Mouse (Mus musculus): Measurements from ENCODE around the gene Zfp952. TPM values are rescaled to one million over a fixed set of nuclear protein-coding genes. Genes with fewer than 3 reads are reported as not detected.

Gene Zfp952
- 10 to 100 TPM; 15.0 to 15.1 TPM for polyA plus RNA-seq (2017; shearing (Covaris generic))

DNA sequence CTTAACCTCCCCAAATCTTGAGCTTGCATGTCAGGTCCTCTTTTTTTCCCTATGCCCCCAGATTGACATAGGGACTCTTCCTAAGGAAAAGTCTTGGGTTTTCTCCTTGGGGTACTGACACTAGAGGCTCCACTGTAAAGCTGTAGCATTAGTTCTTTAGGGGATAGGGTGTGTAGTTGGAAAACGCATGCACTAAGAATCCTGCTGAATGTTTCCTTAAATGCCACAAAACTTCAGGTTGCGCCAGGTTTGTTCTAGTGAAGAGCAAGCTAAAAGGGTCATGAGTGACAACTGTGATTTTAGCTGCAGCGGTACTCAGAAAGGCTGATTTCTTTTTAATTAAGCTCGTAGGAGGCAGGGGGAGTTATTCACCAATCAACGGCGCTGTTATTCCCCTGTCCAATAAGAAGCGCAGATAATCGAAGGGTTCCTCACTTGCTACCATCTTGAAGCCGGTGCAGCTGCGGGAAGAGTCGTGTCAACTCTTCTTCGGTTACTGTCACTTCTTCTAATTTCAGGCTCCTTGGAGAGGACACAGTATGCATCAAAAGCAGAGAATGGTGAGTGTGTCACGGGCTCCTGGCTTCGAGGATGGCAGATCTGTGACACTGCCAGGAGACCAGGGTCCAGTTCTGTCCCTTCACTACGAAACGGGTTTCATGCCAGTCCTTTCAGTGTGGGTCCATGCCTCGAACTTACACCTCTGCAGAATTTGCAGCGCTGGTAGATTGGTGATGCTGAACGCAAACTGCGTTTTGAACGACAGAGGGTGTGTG lies at the start of gene Zfp952:
Zfp952 (plus strand) TSS at position 431 of the 776 bp plus-strand sequence.

DNA sequence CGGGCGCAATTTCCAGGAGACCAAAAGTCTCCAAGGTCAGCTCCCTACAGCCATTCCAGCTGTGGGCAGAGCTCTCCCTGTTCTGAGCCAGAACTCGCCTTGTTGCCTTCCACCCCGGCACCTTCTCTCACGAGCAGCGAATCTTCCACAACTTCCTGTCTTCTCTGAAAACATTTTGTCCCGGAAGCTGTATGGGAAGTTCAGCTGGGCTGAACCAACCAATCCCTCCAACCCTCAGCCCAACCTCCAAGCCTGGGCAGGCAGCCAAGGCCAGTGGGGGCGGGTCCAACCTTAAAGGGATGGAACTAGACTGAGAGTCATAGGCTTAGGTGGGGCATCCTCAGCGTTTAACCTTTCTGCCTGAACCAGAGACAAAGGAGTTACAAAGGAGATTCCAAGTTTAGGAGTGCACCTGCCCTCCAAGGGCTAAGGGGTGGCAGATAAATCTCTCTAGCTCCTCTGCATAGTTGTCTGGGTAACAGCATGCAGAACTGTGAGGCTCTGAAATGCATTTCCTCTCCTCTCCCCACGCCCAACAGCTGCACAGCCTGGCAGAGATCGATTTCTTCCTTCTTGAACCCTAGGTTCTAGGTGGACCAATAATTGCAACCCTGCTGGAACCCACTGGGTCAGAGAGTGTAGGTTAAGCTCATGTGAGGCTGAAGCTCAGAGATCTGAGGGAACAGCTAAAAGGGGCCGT lies 45.6 kb upstream of the Zfp952 start, which contains the start of gene Cyp4f13:
Cyp4f13 (minus strand) TSS at position 188 of the 700 bp plus-strand sequence.

DNA sequence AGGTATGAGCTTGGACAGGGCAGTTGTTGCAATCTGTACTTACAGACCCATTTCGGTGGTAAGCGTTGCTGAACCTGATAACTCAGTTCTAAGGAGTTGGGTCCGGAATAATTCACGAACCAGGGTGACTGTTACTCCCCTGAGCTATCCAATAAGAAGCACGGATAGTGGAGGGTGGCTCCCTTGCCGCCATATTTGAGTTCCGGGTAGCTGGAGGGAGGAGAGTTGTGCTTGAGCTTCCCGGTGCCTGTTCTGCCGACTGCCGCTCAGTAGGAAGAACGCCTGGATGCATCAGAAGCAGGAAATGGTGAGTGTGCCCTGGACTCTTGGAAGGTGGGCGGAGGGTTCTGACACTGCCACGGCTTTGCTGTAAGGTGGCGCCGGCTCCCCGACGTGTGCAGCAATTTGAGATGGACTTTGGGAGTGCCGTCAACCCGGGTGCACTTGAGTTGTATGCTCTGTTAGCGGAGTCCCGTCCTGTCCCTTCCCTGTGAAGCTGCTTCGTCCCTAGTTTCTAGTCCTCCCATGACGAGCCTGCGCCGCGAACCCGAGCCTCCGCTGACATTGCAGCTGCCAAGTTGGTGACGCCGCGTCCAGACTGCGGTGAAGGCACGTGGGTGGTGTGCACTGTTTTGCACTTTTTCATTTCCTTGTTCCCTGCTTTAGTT lies 27.2 kb upstream of the Zfp952 start, which contains the start of gene Zfp472:
Zfp472 (plus strand) TSS at position 192 of the 668 bp plus-strand sequence.

DNA sequence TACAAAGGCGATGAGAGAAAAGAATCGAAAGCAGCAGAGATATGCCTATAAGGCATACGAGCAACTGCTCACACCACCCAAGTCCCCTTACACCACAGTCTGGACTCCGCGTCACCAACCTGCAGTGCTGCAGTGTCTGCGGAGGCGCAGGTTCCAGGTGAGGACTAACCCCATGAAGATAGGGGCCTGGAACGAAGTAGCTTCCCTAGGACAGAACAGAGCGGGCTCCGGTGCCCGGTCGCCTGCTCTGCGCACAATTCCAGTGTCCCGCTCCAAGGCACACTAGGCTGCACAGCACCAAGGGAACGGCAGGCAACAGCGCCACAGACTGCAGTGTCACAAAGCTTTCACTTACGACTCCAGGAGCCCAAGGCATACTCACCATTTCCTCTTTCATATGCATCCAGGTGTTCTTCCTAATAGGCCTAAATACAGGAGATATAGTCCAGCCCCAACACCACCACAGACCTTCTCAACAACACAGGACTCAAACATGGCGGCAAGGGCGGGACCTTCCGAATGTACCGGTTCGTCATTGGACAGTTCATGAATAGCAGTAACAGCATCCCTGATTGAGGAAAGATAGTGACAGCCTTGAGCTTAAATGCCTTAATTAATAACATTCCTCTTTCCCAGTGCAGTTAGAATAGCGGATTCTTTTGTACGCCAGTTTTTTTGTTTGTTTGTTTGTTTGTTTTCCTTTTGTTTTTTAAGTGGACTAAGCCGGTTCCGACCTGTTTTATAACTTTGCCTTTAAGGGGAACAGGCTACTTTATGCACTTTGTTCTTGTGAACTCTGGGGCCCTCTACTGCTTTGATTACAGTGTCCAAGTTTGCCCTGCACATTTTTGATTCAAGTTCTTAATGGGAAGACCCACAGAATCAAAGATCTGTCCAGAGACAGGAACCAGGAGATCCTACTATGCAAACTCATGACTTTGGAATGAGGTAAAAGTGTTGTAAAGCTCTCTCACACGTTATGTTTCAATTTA lies 40.3 kb downstream of the Zfp952 start, which contains the start of gene Zfp763:
Zfp763 (minus strand) TSS at position 503 of the 992 bp plus-strand sequence.

Other genes starting within 250 kb of the Zfp952 start
- gene Zfp871, start 204.8 kb upstream of the Zfp952 start, polyA plus RNA-seq (2017; shearing (Covaris generic)) = 10 to 100 TPM; 24.3 to 25.7 TPM
- gene Zfp811, start 183.2 kb upstream of the Zfp952 start, polyA plus RNA-seq (2017; shearing (Covaris generic)) = under 1 TPM; 0.36 to 0.75 TPM
- gene Zfp799, start 162.9 kb upstream of the Zfp952 start, polyA plus RNA-seq (2017; shearing (Covaris generic)) = 1 to 10 TPM; 7.2 to 9.9 TPM
- 10 to 100 TPM in 1 of 2 experiments, 1 to 10 TPM in 1; 4.5 to 11.1 TPM for gene Zfp870, start 101.5 kb upstream of the Zfp952 start, polyA plus RNA-seq (2017; shearing (Covaris generic))
- not detected for gene Cyp4f14, start 75.8 kb upstream of the Zfp952 start, polyA plus RNA-seq (2017; shearing (Covaris generic))
- gene Cyp4f13, start 45.7 kb upstream of the Zfp952 start, polyA plus RNA-seq (2017; shearing (Covaris generic)) = 10 to 100 TPM; 19.3 to 31.7 TPM
- gene Zfp472, start 27.3 kb upstream of the Zfp952 start, polyA plus RNA-seq (2017; shearing (Covaris generic)) = 10 to 100 TPM; 21.0 to 21.3 TPM
- gene Zfp763, start 40.3 kb downstream of the Zfp952 start, polyA plus RNA-seq (2017; shearing (Covaris generic)) = 1 to 10 TPM; 4.9 to 6.6 TPM
- gene 4921501E09Rik, start 74.9 kb downstream of the Zfp952 start, polyA plus RNA-seq (2017; shearing (Covaris generic)) = not detected
- gene Zfp563, start 96.2 kb downstream of the Zfp952 start, polyA plus RNA-seq (2017; shearing (Covaris generic)) = 1 to 10 TPM; 4.3 to 7.2 TPM
- gene Morc2b, start 146.6 kb downstream of the Zfp952 start, polyA plus RNA-seq (2017; shearing (Covaris generic)) = not detected
- under 1 TPM in 1 of 2 experiments, not detected in 1; 0.05 TPM for gene Olfr55, start 175.3 kb downstream of the Zfp952 start, polyA plus RNA-seq (2017; shearing (Covaris generic))
- gene Olfr239, start 198.2 kb downstream of the Zfp952 start, polyA plus RNA-seq (2017; shearing (Covaris generic)) = not detected
- not detected for gene Olfr1564, start 228.6 kb downstream of the Zfp952 start, polyA plus RNA-seq (2017; shearing (Covaris generic))